Mouse (Mus musculus) lung, embryonic 15.5 days (tissue): ENCODE results near the gene Hes1. TPM values are rescaled to one million over a fixed set of nuclear protein-coding genes. Genes with fewer than 3 reads are reported as not detected.
"Not testable (repeated sequence)": the region's sequence is repeated elsewhere in the genome, so short reads cannot be mapped to it uniquely, and the experiment has no call there.

Experiments
- ATAC-seq: fragments of 200-750 bp; cut with Nextera tagmentation; 2 replicates; pipeline ENCODE4 v1.8.0; 2017; ENCODE audit warnings: moderate number of reproducible peaks, borderline replicate concordance; ENCODE audit not compliant: low FRiP score, low TSS enrichment; ENCODE audit errors: extremely low read depth
- H3K27ac ChIP-seq: fragments of 300-500 bp; sonication (generic); 2 replicates; pipeline ENCODE4 v1.5.1; 2015; ENCODE audit warnings: moderate library complexity, mild to moderate bottlenecking, inconsistent platforms
- H3K27me3 ChIP-seq: fragments of 300-500 bp; sonication (generic); 2 replicates; pipeline ENCODE4 v1.6.1; 2015; ENCODE audit warnings: inconsistent platforms
- H3K36me3 ChIP-seq: fragments of 300-500 bp; sonication (generic); 2 replicates; pipeline ENCODE4 v1.6.1; 2015; ENCODE audit warnings: inconsistent platforms
- H3K4me1 ChIP-seq: fragments of 300-500 bp; sonication (generic); 2 replicates; pipeline ENCODE4 v1.6.1; 2015; ENCODE audit warnings: inconsistent platforms
- H3K4me2 ChIP-seq: fragments of 300-500 bp; sonication (generic); 2 replicates; pipeline ENCODE4 v1.6.1; 2015; ENCODE audit warnings: inconsistent platforms, mild to moderate bottlenecking, moderate library complexity
- H3K4me3 ChIP-seq: fragments of 300-500 bp; sonication (generic); 2 replicates; pipeline ENCODE4 v1.5.1; 2015; ENCODE audit warnings: mild to moderate bottlenecking, inconsistent platforms
- H3K9ac ChIP-seq: fragments of 300-500 bp; sonication (generic); 2 replicates; pipeline ENCODE4 v1.6.1; 2015; ENCODE audit warnings: inconsistent platforms
- H3K9me3 ChIP-seq: fragments of 300-500 bp; sonication (generic); 2 replicates; pipeline ENCODE4 v1.6.1; 2016; ENCODE audit warnings: inconsistent platforms
- WGBS: fragments of 180-500 bp; shearing (Covaris S2); methylation state at CpG from one replicate; pipeline ENCODE4 v1.1.7; 2015; 5-methylcytosine and 5-hydroxymethylcytosine counted together
- polyA plus RNA-seq: library from polyadenylated mRNA; unstranded; fragments of >200 nt; fragmentation: Nextera tagmentation; extraction: Ambion mirVana; gene quantifications from 2 replicates; pipeline ENCODE4 v1.2.1, GENCODE M21; 2015

The Hes1 gene
- polyA plus RNA-seq, 1 experiment from 2014 or later, result 47.1 TPM

DNA sequence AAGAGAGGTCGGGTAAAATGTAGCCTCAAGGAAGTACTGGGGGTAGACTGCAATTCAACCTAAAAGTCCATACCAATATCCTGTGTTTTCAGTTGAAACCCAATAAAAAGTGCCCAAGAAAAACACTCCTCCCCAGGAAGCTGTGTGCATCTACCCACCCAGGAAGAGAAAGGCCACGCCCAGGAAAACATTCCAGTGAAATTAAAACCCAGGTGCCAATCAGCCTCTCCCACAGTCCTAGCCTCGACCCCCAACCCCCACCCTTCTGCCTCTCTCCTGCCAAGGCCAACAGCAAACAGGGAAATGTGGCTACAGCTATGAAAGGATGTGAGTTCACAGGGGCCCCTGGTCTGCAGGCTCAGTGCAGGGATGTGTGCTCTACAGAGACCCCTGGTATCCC is 19.4 kb downstream of the Hes1 start:
- 54% methylated on average over 3 of the region's 3 CpGs for WGBS
- no peak for ATAC-seq
- Histone ChIP-seq H3K27me3 (no peaks in the 10 kb centered on the region), H3K27ac (no peak overlapping the region), H3K9ac (no peak overlapping the region), H3K4me2 (no peak overlapping the region), H3K9me3 (no peaks in the 10 kb centered on the region), H3K4me1 (peaks cover 32% of the 10 kb centered on the region; the same call in 1 of the 2 replicates), H3K4me3 (no peak overlapping the region), H3K36me3 (no peaks in the 10 kb centered on the region)

DNA sequence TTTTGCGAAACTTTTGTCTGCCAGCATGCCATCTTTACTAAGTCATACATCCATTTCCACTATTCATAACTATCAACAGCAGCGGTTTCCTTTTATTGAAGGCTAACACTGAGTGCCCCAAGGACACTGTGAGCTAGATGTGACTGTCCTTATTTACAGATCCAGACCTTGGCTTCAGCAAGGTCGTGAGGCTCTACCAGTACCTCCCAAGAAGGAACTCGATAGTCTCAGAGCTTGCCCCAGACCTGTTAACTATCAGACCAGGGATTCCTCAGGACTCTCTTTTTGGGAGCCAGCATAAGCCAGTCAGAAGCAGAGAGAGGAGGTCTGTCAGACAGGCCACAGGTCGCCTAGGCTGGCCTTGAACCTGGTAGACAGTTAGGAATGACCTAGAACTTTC is 24.5 kb downstream of the Hes1 start:
- no peaks in the 10 kb centered on the region for H3K27me3 ChIP-seq
- WGBS, result 84% methylated on average over 5 of the region's 5 CpGs
- ATAC-seq, result no peak
- H3K9ac ChIP-seq, result no peak overlapping the region
- no peak overlapping the region for H3K4me2 ChIP-seq
- no peaks in the 10 kb centered on the region for H3K36me3 ChIP-seq
- no peaks in the 10 kb centered on the region for H3K9me3 ChIP-seq
- no peak overlapping the region for H3K4me3 ChIP-seq
- peaks cover 24% of the 10 kb centered on the region; the same call in 1 of the 2 replicates for H3K4me1 ChIP-seq
- no peak overlapping the region for H3K27ac ChIP-seq

DNA sequence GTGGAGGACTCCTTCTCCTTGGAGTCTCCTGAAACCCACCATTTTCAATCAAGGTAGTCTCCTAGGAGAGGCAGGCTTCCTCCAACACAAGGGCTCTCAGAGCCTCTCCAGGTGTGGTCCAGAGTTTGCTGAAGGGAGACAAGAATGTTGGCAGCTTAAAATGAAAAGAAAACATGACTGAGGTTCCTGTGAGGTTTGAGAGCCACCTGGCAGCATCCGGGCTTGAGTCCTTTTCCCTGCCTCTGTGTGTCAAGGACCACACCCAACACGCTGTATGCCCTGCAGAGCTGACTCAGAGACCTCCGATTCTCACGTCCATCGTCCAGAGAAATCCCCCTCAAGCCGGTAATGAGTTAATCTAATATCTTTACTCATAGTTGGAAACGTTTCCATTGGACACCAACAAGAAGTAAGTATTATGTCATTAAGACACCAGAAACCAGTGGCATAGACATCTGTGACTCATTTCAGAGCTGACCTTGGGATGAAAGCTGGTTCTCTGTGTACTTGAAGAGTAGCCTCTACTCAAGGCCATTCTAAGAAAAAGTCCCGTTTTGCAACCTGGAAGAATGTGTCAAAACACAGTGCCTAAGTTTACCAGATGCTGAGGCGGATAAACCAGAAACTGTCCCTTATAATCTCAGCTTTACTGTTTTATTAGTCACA is 26.1 kb downstream of the Hes1 start:
- H3K9ac ChIP-seq, result no peak overlapping the region
- no peak overlapping the region for H3K4me2 ChIP-seq
- H3K27me3 ChIP-seq, result no peaks in the 10 kb centered on the region
- H3K4me3 ChIP-seq, result no peak overlapping the region
- peak; percentile 41 for ATAC-seq
- H3K27ac ChIP-seq, result peak overlapping the region; percentile 11
- H3K36me3 ChIP-seq, result no peaks in the 10 kb centered on the region
- H3K9me3 ChIP-seq, result no peaks in the 10 kb centered on the region
- 58% methylated on average over 9 of the region's 9 CpGs for WGBS
- H3K4me1 ChIP-seq, result peaks cover 22% of the 10 kb centered on the region

DNA sequence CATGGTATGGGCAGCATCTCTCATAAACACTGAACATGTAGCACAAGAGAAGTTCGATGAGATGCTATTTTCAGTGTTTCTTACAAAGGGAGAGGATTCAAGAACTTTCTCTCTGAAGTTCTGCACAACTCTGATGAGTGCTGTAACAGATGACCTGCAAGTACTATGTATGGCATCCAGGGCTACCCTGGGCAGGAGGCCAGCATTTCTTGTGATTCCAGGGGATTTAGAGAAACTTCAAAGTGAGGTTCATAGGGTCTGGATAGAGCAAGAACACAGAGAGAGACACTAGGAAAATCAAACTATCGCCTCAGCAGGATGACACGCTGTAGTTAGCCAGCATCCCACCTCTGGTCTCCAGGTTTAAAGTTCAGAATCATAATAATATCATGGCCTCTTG is 31.9 kb downstream of the Hes1 start:
- ATAC-seq, result peak; percentile 51

DNA sequence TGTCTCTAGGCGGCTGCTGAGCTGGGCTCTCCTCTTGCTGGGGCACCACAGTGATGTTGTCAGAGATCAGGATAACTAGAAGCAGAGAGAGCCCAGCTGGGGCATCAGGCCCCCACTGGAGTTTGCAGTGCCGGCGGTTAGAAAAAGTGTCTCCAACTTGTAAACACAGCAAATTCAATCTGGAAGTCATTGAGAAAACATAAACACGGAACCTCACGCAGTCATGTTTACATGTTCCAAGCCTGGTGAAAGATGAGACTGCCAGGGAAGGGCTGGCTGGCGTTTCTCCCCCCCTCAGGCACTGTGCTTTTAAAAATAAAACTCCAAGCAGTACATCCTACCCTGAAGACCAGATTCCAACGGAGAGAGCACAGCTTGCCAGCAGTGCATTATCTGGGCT is 32.3 kb downstream of the Hes1 start:
- peak overlapping the region; percentile 78 for H3K27ac ChIP-seq
- ATAC-seq, result peak; percentile 89
- H3K4me2 ChIP-seq, result peak overlapping the region; percentile 23

More for the DNA sequence above, 31.9 kb downstream of the Hes1 start:
- no peaks in the 10 kb centered on the region for H3K36me3 ChIP-seq
- H3K4me2 ChIP-seq, result peak overlapping the region; percentile 23; the same call in 1 of the 2 replicates
- H3K27ac ChIP-seq, result peak overlapping the region; percentile 78
- H3K9me3 ChIP-seq, result no peaks in the 10 kb centered on the region
- H3K4me1 ChIP-seq, result peaks cover 18% of the 10 kb centered on the region
- no peak overlapping the region for H3K4me3 ChIP-seq
- 38% methylated on average over 3 of the region's 3 CpGs for WGBS
- H3K9ac ChIP-seq, result no peak overlapping the region
- H3K27me3 ChIP-seq, result no peaks in the 10 kb centered on the region

DNA sequence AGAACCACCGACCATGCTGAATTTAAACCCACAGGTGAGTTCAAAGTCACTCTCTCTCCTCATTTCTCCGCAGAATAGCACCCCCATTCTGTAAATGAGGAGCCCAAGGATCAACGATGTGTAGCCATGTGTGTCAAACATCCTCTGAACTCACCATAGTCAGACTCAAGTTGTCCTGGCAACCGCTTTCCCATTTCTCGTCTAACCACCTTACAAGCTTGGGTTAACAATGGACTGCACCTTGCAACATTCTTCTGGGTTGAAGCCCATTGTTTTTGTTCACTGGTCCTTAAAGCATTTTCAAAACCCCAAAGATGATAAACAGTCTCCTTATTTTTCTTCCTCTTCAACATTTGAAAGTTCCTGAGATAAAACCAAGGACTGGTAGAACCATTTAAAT is 34.9 kb downstream of the Hes1 start:
- H3K4me2 ChIP-seq, result no peak overlapping the region
- no peak for ATAC-seq
- H3K36me3 ChIP-seq, result no peaks in the 10 kb centered on the region
- peaks cover 32% of the 10 kb centered on the region for H3K4me1 ChIP-seq
- 70% methylated on average over 5 of the region's 5 CpGs for WGBS
- H3K27ac ChIP-seq, result no peak overlapping the region
- H3K9ac ChIP-seq, result no peak overlapping the region
- no peaks in the 10 kb centered on the region for H3K27me3 ChIP-seq
- no peak overlapping the region for H3K4me3 ChIP-seq
- no peaks in the 10 kb centered on the region for H3K9me3 ChIP-seq

More for the DNA sequence above, 32.3 kb downstream of the Hes1 start:
- Histone ChIP-seq H3K9ac (no peak overlapping the region), H3K9me3 (no peaks in the 10 kb centered on the region), H3K36me3 (no peaks in the 10 kb centered on the region), H3K27me3 (no peaks in the 10 kb centered on the region), H3K4me3 (no peak overlapping the region), H3K4me1 (peaks cover 18% of the 10 kb centered on the region)
- 13% methylated on average over 7 of the region's 7 CpGs for WGBS

DNA sequence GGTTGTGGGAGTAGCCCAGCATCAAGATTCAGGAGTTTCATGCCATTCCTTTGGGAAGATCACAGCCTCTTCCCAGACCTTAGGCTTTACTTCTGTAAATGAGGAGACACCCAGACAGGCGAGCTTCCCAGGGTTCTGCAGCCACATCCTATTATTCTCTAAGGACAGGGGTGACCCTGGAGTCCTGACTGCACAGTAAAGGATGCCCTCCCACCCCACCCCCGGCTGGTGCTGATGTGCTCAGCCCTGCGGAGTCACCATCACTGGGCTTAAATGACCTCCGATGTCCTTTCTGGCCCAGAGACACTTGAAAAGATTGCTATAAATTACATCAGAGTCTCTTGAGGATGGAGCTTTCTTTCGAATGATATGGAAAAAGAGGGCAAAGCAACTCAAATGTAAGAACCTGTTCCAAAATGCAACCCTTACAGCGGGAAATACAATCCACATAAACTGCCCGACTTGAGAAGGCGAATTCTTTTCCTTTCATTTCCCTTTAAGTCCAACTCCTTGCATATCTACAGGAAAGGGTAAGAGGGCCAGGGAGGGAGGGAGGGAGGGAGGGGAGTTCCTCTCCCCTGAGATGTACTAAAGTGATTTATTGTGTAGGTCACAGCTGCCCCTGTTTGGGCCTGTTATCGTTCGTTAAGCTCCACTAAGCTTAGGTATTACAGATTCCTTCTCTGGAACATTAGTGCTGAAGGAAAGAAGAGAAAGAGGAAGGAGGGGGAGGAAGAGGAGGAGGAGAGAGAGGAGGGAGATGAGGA is 38.1 kb downstream of the Hes1 start:
- WGBS, result 19% methylated on average over 10 of the region's 10 CpGs
- H3K27ac ChIP-seq, result 0 out of 2 replicates have a peak overlapping the region, but pooled peaks have one; percentile 3
- no peak overlapping the region for H3K9ac ChIP-seq

DNA sequence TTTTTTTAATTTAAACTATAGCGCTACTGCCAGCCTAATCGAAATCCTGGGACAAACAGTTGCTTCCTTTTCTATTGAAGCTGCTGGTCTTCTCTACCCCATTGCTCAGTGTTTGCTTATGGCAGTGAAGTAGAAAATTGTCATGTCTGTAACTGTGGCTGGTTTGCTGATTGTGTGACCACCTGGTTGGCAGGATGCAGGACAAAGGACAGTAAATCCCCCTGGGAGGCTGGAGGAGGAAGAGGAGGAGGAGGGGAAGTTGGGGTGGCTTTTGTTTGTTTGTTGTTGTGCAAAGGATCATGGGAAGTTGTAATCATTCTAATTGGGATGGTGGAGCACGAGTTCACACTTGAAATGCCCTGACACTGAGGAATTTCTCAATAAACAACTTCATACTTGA is 38.8 kb downstream of the Hes1 start:
- 0 out of 2 replicates have a peak overlapping the region, but pooled peaks have one; percentile 3 for H3K27ac ChIP-seq
- ATAC-seq, result no peak

More for the DNA sequence above, 38.1 kb downstream of the Hes1 start:
- H3K9me3 ChIP-seq, result no peaks in the 10 kb centered on the region
- no peak for ATAC-seq
- no peak overlapping the region for H3K4me3 ChIP-seq
- no peaks in the 10 kb centered on the region for H3K36me3 ChIP-seq
- H3K27me3 ChIP-seq, result no peaks in the 10 kb centered on the region
- no peak overlapping the region for H3K4me2 ChIP-seq
- peaks cover 15% of the 10 kb centered on the region for H3K4me1 ChIP-seq

DNA sequence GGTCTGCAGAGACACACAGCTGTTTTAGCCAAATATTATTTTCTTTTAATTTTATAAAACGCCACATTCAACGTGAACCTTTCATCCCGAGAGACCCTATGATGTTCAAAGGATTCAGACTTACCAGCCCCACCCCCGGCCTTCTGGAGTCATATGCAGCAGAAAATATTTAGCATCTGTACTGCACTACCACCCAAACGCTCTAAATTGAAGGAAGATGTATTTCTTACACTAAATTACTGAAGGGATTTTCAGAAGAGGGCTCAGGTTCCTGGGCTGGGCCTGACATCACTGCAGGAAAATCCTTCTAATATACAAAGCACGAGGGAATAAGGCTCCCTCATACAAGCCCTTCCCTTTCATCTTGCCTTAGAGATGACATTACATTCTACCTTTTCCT is 39.3 kb downstream of the Hes1 start:
- Histone ChIP-seq H3K36me3 (no peaks in the 10 kb centered on the region), H3K27me3 (no peaks in the 10 kb centered on the region), H3K9ac (no peak overlapping the region), H3K27ac (no peak overlapping the region), H3K4me1 (peaks cover 15% of the 10 kb centered on the region), H3K9me3 (no peaks in the 10 kb centered on the region), H3K4me2 (no peak overlapping the region), H3K4me3 (no peak overlapping the region)
- WGBS, result 32% methylated on average over 6 of the region's 6 CpGs
- ATAC-seq, result no peak

More for the DNA sequence above, 38.8 kb downstream of the Hes1 start:
- Histone ChIP-seq H3K9ac (no peak overlapping the region), H3K9me3 (no peaks in the 10 kb centered on the region), H3K36me3 (no peaks in the 10 kb centered on the region), H3K4me2 (no peak overlapping the region; the same call in 1 of the 2 replicates), H3K4me1 (peaks cover 15% of the 10 kb centered on the region), H3K4me3 (no peak overlapping the region), H3K27me3 (no peaks in the 10 kb centered on the region)
- 20% methylated on average over 3 of the region's 3 CpGs for WGBS

DNA sequence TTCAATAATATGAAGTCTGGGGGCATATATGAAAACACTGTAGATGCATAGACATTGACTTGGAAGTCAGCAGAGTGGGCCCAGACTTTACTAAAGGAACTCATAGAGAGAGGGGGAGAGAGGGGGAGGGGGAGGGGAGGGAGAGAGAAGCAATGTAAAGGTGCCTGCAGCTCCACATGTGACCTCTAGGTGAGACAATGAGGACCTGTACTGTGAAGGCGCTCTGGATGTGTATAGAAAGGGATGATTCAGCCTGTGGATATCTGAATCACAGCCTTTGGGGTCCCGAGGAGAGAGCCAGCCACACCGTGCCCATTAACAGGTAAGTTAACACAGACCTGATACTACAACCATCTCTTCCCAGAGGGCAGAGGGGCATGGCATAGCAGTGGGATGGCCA is 40.2 kb downstream of the Hes1 start:
- H3K9me3 ChIP-seq, result no peaks in the 10 kb centered on the region
- no peak overlapping the region for H3K4me3 ChIP-seq
- no peak overlapping the region for H3K9ac ChIP-seq
- no peaks in the 10 kb centered on the region for H3K36me3 ChIP-seq
- H3K27ac ChIP-seq, result no peak overlapping the region
- H3K4me1 ChIP-seq, result peaks cover 15% of the 10 kb centered on the region
- WGBS, result 86% methylated on average over 3 of the region's 3 CpGs
- ATAC-seq, result no peak
- H3K4me2 ChIP-seq, result no peak overlapping the region
- no peaks in the 10 kb centered on the region for H3K27me3 ChIP-seq

DNA sequence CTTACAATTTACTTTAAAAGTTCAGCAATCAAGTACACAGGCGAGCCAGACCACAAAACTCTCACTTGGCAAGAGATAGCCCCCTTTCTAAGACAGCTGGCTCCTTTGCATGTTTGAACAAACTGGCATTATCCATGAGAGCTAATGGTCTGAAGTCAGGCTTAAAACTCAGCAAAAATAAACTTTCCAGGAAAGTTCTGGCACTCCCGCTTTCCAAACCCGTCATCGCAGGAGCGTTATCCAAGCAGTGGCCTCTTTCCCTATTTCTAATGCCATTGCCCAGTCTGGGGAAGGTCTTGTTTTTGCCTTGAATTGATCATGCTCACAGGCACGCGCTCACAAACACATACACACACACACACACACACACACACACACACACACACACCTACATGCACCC is 41.3 kb downstream of the Hes1 start:
- no peak overlapping the region for H3K4me2 ChIP-seq
- WGBS, result 68% methylated on average over 7 of the region's 7 CpGs
- no peak overlapping the region for H3K9ac ChIP-seq
- H3K4me1 ChIP-seq, result peaks cover 15% of the 10 kb centered on the region
- H3K4me3 ChIP-seq, result no peak overlapping the region
- 0 out of 2 replicates have a peak, but pooled peaks cover 3% of the 10 kb centered on the region for H3K9me3 ChIP-seq
- no peak overlapping the region for H3K27ac ChIP-seq
- no peak for ATAC-seq
- H3K27me3 ChIP-seq, result no peaks in the 10 kb centered on the region
- H3K36me3 ChIP-seq, result no peaks in the 10 kb centered on the region

DNA sequence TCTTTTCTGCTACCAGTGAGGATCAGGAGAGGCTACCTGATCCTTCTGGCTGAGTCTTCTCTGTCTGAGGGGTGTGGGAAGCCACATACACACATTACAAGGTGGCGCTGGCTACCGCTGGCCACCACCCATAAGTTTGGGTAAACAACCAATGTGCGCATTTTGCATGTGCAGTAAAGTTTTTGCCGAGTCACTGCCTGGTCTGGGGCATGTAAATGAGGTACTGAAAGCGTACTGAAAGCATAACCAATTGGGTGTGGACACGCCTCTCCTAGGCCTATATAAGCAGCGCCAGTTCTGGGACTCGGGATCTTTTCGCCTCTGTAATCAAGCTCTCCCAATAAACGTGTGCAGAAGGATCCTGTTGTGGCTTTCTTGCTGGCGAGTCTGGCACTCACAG is 44.0 kb downstream of the Hes1 start:
- H3K27ac ChIP-seq, H3K9me3 ChIP-seq, H3K27me3 ChIP-seq, H3K9ac ChIP-seq, H3K4me2 ChIP-seq, ATAC-seq, H3K36me3 ChIP-seq, H3K4me3 ChIP-seq: not testable (repeated sequence)
- WGBS, result 88% methylated on average over 11 of the region's 11 CpGs
- peaks cover 24% of the 10 kb centered on the region for H3K4me1 ChIP-seq
